Mouse (Mus musculus): ENCODE results near the gene Arrdc2. TPM values are rescaled to one million over a fixed set of nuclear protein-coding genes. Genes with fewer than 3 reads are reported as not detected.

Arrdc2 gene
- polyA plus RNA-seq, 1 experiment from 2014 or later = 2.8 TPM

GRCm38 (mm10) chr8:70851837-70852236 lies 12.3 kb upstream of the Arrdc2 start:
- Histone ChIP-seq H3K27me3 (ENCODE audit: control insufficient read depth, insufficient read depth, low read length) (0 out of 2 replicates have a peak, but pooled peaks cover 7% of the 10 kb centered on the region), H3K9me3 (ENCODE audit: control insufficient read depth, low read length) (no peaks in the 10 kb centered on the region), H3K9ac (ENCODE audit: low read length) (no peak overlapping the region), H3K4me1 (ENCODE audit: control insufficient read depth in 2 of 2, insufficient read depth in 2 of 2, low read length in 2 of 2) (no peaks in the 10 kb centered on the region), H3K4me3 (ENCODE audit: control insufficient read depth in 1 of 2, insufficient read depth in 1 of 2, low read depth in 1 of 2, low read length in 2 of 2) (no peak overlapping the region), H3K27ac (replicated peaks in 1 of 2; ENCODE audit: control insufficient read depth in 1 of 2, insufficient read depth in 1 of 2, low read depth in 2 of 2, low read length in 2 of 2) (no peak overlapping the region), H3K36me3 (ENCODE audit: control insufficient read depth, insufficient read depth, low read length) (no peaks in the 10 kb centered on the region), H3K4me2 (ENCODE audit: low read length) (no peak overlapping the region)
- 49% methylated on average over 6 of the region's 6 CpGs for WGBS
- no peak for ATAC-seq (ENCODE audit: insufficient number of reproducible peaks, insufficient read depth, low FRiP score, low read depth)

DNA sequence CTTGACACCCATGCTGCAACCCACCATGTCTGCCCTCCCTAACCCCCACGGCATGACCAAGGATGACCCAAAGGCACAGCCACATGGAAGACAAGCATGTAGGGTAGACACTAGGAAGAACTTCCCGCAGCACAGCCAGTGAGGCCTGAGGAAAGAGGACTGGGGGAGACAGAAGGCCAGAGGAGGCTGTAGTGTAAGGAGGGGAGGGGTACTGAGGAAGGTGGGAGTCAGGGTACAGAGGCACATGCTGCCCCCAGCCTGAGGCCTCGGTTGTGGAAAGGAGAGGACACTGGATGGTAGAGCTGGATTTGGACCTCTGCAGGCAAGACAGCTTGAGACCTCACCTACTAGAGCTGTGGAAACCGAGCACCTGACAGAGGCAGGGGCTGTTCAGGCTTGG lies 11.4 kb upstream of the Arrdc2 start:
- peaks cover 4% of the 10 kb centered on the region; the same call in 1 of the 2 replicates for H3K27me3 ChIP-seq (ENCODE audit: control insufficient read depth, insufficient read depth, low read length)
- no peak overlapping the region for H3K4me2 ChIP-seq (ENCODE audit: low read length)
- no peaks in the 10 kb centered on the region for H3K9me3 ChIP-seq (ENCODE audit: control insufficient read depth, low read length)
- no peak overlapping the region for H3K4me3 ChIP-seq (ENCODE audit: control insufficient read depth in 1 of 2, insufficient read depth in 1 of 2, low read depth in 1 of 2, low read length in 2 of 2)
- WGBS = 81% methylated on average over 4 of the region's 4 CpGs
- ATAC-seq (ENCODE audit: insufficient number of reproducible peaks, insufficient read depth, low FRiP score, low read depth) = no peak
- H3K27ac ChIP-seq (replicated peaks in 1 of 2; ENCODE audit: control insufficient read depth in 1 of 2, insufficient read depth in 1 of 2, low read depth in 2 of 2, low read length in 2 of 2) = no peak overlapping the region
- no peaks in the 10 kb centered on the region for H3K4me1 ChIP-seq (ENCODE audit: control insufficient read depth in 2 of 2, insufficient read depth in 2 of 2, low read length in 2 of 2)
- H3K9ac ChIP-seq (ENCODE audit: low read length) = no peak overlapping the region
- no peaks in the 10 kb centered on the region for H3K36me3 ChIP-seq (ENCODE audit: control insufficient read depth, insufficient read depth, low read length)

GRCm38 (mm10) chr8:70850132-70850845 lies 10.8 kb upstream of the Arrdc2 start:
- H3K27ac ChIP-seq (replicated peaks in 1 of 2; ENCODE audit: control insufficient read depth in 1 of 2, insufficient read depth in 1 of 2, low read depth in 2 of 2, low read length in 2 of 2) = no peak overlapping the region
- no peaks in the 10 kb centered on the region for H3K9me3 ChIP-seq (ENCODE audit: control insufficient read depth, low read length)
- H3K9ac ChIP-seq (ENCODE audit: low read length) = no peak overlapping the region
- no peaks in the 10 kb centered on the region for H3K36me3 ChIP-seq (ENCODE audit: control insufficient read depth, insufficient read depth, low read length)
- no peak overlapping the region for H3K4me3 ChIP-seq (ENCODE audit: control insufficient read depth in 1 of 2, insufficient read depth in 1 of 2, low read depth in 1 of 2, low read length in 2 of 2)
- H3K4me1 ChIP-seq (ENCODE audit: control insufficient read depth in 2 of 2, insufficient read depth in 2 of 2, low read length in 2 of 2) = no peaks in the 10 kb centered on the region
- H3K4me2 ChIP-seq (ENCODE audit: low read length) = no peak overlapping the region
- 68% methylated on average over 7 of the region's 7 CpGs for WGBS
- no peak for ATAC-seq (ENCODE audit: insufficient number of reproducible peaks, insufficient read depth, low FRiP score, low read depth)
- H3K27me3 ChIP-seq (ENCODE audit: control insufficient read depth, insufficient read depth, low read length) = peaks cover 4% of the 10 kb centered on the region; the same call in 1 of the 2 replicates

GRCm38 (mm10) chr8:70849333-70849990 lies 9.9 kb upstream of the Arrdc2 start:
- ATAC-seq (ENCODE audit: insufficient number of reproducible peaks, insufficient read depth, low FRiP score, low read depth) = no peak
- no peak overlapping the region for H3K27ac ChIP-seq (replicated peaks in 1 of 2; ENCODE audit: control insufficient read depth in 1 of 2, insufficient read depth in 1 of 2, low read depth in 2 of 2, low read length in 2 of 2)
- H3K4me3 ChIP-seq (ENCODE audit: control insufficient read depth in 1 of 2, insufficient read depth in 1 of 2, low read depth in 1 of 2, low read length in 2 of 2) = no peak overlapping the region
- H3K9ac ChIP-seq (ENCODE audit: low read length) = no peak overlapping the region
- H3K4me2 ChIP-seq (ENCODE audit: low read length) = no peak overlapping the region
- no peaks in the 10 kb centered on the region for H3K36me3 ChIP-seq (ENCODE audit: control insufficient read depth, insufficient read depth, low read length)
- H3K27me3 ChIP-seq (ENCODE audit: control insufficient read depth, insufficient read depth, low read length) = peaks cover 4% of the 10 kb centered on the region; the same call in 1 of the 2 replicates
- H3K4me1 ChIP-seq (ENCODE audit: control insufficient read depth in 2 of 2, insufficient read depth in 2 of 2, low read length in 2 of 2) = no peaks in the 10 kb centered on the region
- WGBS = 78% methylated on average over 3 of the region's 3 CpGs
- no peaks in the 10 kb centered on the region for H3K9me3 ChIP-seq (ENCODE audit: control insufficient read depth, low read length)

- H3K9me3 ChIP-seq (ENCODE audit: control insufficient read depth, low read length) = no peaks in the 10 kb centered on the region
- no peaks in the 10 kb centered on the region for H3K36me3 ChIP-seq (ENCODE audit: control insufficient read depth, insufficient read depth, low read length)
- H3K4me3 ChIP-seq (ENCODE audit: control insufficient read depth in 1 of 2, insufficient read depth in 1 of 2, low read depth in 1 of 2, low read length in 2 of 2) = no peak overlapping the region
- 47% methylated on average over 15 of the region's 15 CpGs for WGBS
- no peak overlapping the region for H3K27ac ChIP-seq (replicated peaks in 1 of 2; ENCODE audit: control insufficient read depth in 1 of 2, insufficient read depth in 1 of 2, low read depth in 2 of 2, low read length in 2 of 2)
- H3K4me2 ChIP-seq (ENCODE audit: low read length) = no peak overlapping the region
- peaks cover 17% of the 10 kb centered on the region for H3K27me3 ChIP-seq (ENCODE audit: control insufficient read depth, insufficient read depth, low read length)
- H3K4me1 ChIP-seq (ENCODE audit: control insufficient read depth in 2 of 2, insufficient read depth in 2 of 2, low read length in 2 of 2) = no peaks in the 10 kb centered on the region
- H3K9ac ChIP-seq (ENCODE audit: low read length) = no peak overlapping the region
- ATAC-seq (ENCODE audit: insufficient number of reproducible peaks, insufficient read depth, low FRiP score, low read depth) = no peak
Observed at GRCm38 (mm10) chr8:70846371-70847154, 7.0 kb upstream of the Arrdc2 start.

DNA sequence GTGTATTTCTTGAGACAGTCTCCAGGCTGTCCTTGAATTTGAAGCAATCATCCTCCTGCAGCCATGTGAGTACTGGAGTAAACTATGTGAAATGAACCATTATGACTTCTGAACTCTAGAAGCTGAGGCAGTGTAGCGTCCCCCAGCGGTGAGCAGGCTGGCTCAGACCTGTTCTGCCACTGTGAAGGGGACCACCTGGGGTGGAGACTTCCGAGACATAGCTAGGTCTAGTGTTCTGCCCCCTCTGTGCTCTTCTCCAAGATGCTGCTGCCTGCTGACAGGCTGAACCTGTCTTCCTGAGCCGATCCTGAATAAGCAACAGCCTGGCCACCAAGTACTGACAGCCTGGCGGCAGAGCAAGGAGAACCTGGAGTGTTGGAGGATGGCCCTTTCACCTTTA lies 5.6 kb upstream of the Arrdc2 start:
- 44% methylated on average over 5 of the region's 5 CpGs for WGBS
- Histone ChIP-seq H3K27me3 (ENCODE audit: control insufficient read depth, insufficient read depth, low read length) (peaks cover 19% of the 10 kb centered on the region), H3K36me3 (ENCODE audit: control insufficient read depth, insufficient read depth, low read length) (no peaks in the 10 kb centered on the region), H3K4me2 (ENCODE audit: low read length) (no peak overlapping the region), H3K27ac (replicated peaks in 1 of 2; ENCODE audit: control insufficient read depth in 1 of 2, insufficient read depth in 1 of 2, low read depth in 2 of 2, low read length in 2 of 2) (no peak overlapping the region), H3K4me3 (ENCODE audit: control insufficient read depth in 1 of 2, insufficient read depth in 1 of 2, low read depth in 1 of 2, low read length in 2 of 2) (no peak overlapping the region), H3K9me3 (ENCODE audit: control insufficient read depth, low read length) (no peaks in the 10 kb centered on the region), H3K4me1 (ENCODE audit: control insufficient read depth in 2 of 2, insufficient read depth in 2 of 2, low read length in 2 of 2) (peaks cover under 1 to 5% of the 10 kb centered on the region in 2 experiments; a peak in 2 of 4 replicates), H3K9ac (ENCODE audit: low read length) (no peak overlapping the region)
- no peak for ATAC-seq (ENCODE audit: insufficient number of reproducible peaks, insufficient read depth, low FRiP score, low read depth)

GRCm38 (mm10) chr8:70844523-70844922 lies 5.0 kb upstream of the Arrdc2 start:
- Histone ChIP-seq H3K4me1 (ENCODE audit: control insufficient read depth in 2 of 2, insufficient read depth in 2 of 2, low read length in 2 of 2) (peaks cover 2 to 5% of the 10 kb centered on the region in 2 experiments; a peak in 2 of 4 replicates), H3K36me3 (ENCODE audit: control insufficient read depth, insufficient read depth, low read length) (no peaks in the 10 kb centered on the region), H3K27me3 (ENCODE audit: control insufficient read depth, insufficient read depth, low read length) (peaks cover 19% of the 10 kb centered on the region), H3K9ac (ENCODE audit: low read length) (no peak overlapping the region), H3K4me3 (ENCODE audit: control insufficient read depth in 1 of 2, insufficient read depth in 1 of 2, low read depth in 1 of 2, low read length in 2 of 2) (no peak overlapping the region), H3K27ac (replicated peaks in 1 of 2; ENCODE audit: control insufficient read depth in 1 of 2, insufficient read depth in 1 of 2, low read depth in 2 of 2, low read length in 2 of 2) (no peak overlapping the region), H3K9me3 (ENCODE audit: control insufficient read depth, low read length) (no peaks in the 10 kb centered on the region), H3K4me2 (ENCODE audit: low read length) (no peak overlapping the region)
- under 1% methylated on average over 6 of the region's 6 CpGs for WGBS
- no peak for ATAC-seq (ENCODE audit: insufficient number of reproducible peaks, insufficient read depth, low FRiP score, low read depth)
